Mouse (Mus musculus): ENCODE results near the gene Zbtb17.

The Zbtb17 gene

DNA sequence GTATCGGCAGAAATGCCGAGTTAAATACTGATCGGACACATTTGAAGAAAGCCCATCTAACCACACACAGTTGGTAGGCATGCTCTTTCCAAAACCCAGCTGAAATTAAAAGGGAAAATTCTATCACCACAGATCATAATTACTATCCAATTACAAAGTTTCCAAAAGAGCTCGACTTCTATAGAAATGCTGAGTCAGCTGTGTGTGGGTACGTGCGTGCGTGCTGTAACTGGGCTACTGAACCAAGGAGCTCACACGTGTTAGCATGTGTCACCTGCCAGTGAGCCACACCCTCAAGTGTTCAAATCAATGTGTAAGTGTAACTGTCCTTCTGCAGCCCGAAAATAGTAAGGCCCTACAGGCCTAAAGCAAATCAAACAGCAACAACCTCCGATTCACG is 43.1 kb downstream of the Zbtb17 start:
- no peak for DNase-seq (ENCODE audit: low spot score in 2 of 2)

DNA sequence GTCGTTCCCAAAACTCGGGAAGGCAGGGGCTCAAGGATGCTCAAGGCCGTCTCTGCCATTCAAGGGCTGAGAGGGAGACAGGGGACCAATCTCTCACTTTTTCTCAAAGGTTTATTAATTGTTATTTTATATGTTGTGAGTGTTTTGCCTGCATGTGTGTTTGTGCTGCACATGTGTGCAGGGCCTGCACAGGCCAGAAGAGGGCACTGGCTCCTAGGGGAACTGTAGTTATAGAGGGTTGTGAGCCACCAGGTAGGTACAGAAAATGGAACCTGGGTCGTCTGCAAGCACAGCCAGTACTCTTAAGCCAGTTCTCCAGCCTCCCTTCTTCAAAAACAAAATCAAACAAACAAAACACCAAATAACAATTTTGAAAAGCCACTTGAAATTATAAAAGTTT is 44.2 kb downstream of the Zbtb17 start:
- DNase-seq (ENCODE audit: low spot score in 2 of 2), result no peak

DNA sequence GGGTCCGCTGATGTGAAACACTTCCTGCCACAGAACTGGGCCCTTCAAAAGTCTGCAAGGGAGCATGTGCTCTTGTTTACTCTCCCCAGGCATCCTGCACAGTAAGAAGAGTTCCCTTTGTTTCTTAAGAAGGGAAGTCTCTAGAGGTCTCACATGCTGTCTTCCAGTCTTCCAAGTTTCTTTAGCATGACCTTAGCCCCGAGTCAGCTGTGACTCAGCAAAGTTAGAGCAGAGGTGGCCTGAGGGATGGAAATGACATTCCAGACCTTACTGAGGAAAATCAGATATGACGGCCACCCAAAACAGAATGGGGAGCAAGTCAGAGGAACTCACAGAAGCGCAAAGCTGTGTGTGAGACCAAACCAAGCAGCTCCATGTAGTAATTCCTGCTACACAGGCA is 56.2 kb downstream of the Zbtb17 start:
- no peak for DNase-seq (ENCODE audit: low spot score in 2 of 2)

DNA sequence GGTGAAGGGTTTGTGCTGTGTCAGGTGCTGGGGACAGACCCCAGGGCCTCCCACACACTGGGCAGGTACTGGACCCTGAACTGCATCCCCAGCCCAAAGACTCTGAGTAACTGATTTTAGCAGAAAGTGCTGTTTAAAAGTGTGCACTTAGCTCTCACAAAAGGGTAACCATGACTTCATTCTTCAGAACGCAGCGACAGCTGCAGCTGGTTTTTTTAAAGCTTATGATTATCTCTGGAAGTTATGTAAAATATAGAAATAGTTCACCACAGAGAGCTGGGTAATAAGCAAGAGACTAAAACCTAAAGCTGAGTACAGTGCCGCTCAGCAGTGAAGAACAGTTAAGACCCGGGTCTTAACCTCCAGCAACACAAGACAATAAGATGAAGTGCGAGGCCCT is 56.6 kb downstream of the Zbtb17 start:
- DNase-seq (ENCODE audit: low spot score in 2 of 2), result peak in 1 of 2 experiments; percentile 51

DNA sequence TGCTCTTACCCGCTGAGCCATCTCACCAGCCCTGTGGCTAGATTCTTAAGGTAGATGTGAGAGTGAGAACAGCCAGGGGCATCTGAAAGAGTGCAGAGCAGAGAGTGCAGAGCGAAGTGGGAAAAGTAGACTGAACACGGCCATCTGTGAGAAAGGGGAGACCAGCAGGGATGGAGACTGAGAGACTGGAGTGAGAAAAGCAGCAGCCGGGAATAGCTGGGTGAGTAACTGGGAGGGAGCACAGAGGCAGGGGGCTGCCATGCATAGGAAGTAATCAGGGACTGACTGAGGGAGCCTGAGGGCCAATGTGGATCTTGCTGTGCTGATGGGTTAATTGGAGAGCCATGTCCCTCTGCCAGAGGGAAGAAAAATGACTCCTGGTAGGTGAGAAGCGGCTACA is 58.3 kb downstream of the Zbtb17 start:
- DNase-seq (ENCODE audit: low spot score in 2 of 2), result no peak

DNA sequence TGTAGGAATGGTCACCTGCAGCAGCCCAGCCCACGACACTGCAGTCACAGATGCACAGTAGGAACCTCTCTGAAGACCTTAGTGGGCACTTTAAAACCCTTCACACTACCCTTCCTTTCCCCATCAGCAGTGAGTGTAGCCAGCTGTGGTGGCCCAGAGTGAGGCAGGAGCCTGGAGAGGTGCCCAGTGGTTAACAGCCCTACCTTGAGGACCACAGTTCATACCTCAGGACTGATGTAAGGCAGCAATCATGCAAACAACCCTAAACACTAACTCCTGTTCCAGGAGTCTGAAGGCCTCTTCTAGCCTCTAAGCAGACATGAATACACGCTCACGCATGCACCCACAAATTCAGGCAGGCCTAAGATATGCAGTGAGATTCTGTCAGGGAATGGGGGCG is 60.0 kb downstream of the Zbtb17 start:
- no peak for DNase-seq (ENCODE audit: low spot score in 2 of 2)

DNA sequence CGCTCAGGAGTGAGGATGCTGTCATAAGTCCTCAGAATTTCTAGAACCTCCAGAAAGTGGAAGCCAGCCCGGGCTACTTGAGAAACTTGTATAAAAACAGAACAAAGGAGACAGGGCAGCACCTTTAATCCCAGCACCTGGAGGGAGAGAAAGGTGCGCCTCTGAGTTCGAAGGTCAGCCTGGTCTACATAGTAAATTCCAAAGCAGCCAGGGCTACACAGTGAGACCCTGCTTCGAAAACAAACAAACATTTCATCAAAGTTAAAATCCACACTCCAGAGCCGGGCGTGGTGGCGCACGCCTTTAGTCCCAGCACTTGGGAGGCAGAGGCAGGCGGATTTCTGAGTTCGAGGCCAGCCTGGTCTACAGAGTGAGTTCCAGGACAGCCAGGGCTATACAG is 61.4 kb downstream of the Zbtb17 start:
- DNase-seq (ENCODE audit: low spot score in 2 of 2), result no peak

DNA sequence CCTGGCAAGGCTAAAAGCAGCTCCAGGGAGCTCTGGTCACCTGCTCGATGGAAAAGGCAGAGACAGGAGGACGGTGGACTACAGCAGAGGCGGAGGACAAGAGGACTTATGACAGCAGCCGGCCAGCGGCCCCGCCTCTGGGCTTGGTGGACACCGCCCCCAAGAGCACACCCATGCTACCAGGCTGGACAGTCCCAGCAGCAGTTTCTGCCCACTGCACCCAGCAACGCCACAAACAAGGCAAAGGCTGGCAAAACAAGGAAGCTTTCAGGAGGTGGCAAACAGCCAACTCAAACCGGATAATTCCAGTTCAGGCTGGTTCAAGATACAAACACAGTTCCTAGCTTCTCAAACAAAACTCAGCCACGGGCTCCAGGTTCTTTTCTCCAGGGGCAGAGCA is 61.9 kb downstream of the Zbtb17 start:
- DNase-seq (ENCODE audit: low spot score in 2 of 2), result peak; percentile 56 to 63

DNA sequence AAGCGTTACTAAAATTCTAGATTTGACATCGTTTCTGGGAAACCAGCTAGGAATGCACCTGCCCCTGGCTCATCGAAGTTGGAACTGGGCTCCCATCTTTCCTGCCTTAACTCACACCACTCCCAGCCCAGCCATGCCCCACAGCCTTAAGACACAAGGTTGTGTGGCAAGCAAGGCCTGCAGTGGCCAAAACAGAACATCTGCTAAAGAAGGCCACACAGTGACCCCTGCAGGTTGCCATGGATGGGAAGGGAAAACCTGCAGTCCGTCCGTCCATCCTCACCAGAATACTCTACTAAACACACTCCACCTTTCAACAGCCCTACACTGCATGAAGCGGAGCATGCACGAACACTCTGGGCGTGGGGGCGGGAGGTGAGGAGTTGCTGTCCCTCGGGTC is 62.4 kb downstream of the Zbtb17 start:
- DNase-seq (ENCODE audit: low spot score in 2 of 2), result no peak

DNA sequence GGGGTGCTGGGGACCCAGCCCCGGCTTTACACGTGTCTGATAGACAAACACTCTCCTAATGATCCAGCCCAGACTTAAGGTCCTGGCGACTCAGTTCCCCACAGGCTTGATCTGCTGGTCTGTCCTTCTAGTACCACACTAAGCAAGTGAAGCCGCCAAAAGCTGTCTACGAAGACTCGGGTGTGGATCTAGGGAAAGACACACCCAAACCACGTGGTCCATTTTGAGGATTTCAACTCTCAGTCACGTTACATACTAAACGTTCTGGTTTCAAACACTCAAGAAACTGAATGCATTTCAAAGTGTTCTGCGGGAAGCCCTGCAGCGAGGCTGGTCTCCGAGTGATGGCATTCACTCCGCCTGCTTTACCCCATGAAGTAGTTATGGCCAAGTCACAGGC is 66.0 kb downstream of the Zbtb17 start:
- no peak for DNase-seq (ENCODE audit: low spot score in 2 of 2)

DNA sequence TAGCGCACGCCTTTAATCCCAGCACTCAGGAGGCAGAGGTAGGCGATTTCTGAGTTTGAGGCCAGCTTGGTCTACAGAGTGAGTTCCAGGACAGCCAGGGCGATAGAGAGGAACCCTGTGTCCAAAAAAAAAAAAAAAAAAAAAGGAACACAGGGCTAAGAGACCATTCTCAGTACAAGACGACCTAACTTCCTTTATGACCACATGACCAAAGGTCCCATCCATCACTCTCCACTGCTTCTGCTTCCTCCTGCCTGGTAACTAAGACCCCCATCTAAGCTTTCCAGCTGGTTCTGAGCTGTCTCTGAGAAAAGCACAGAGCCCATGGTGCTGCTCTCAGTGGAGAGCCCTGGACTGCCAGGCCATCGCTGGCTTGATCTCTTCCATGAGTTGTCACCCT is 67.7 kb downstream of the Zbtb17 start:
- no peak for DNase-seq (ENCODE audit: low spot score in 2 of 2)

DNA sequence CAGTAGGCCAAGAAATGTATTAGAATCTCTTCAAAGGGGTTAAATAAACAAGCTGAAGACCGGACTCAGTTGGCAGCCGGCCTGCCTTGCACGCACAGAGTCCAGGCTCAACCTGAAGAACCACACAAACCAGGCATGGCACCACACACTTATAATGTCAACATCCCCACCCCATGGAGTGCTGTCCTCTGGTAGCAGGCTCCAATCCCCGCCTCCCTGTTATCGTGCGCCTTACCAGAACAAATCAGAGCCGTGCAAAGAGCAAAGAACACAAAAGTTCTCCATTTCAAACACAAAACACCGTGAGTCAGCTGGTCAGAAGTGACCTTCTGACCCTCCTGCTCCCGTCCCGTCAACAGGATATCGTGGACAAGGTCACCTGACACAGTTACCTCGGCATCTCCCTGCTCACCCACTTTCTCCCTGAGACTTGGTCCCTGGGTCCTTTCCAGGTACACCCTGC is 69.8 kb downstream of the Zbtb17 start:
- no peak for DNase-seq (ENCODE audit: low spot score in 2 of 2)
